Mouse (Mus musculus) neural tube, embryonic 13.5 days (tissue): ENCODE measurements at regions not wholly inside any gene's neighbourhood (a gene's known extent, or its start where the extent isn't known, plus 50 kb on each side); places are given as distances from the start of the nearest gene placed in this dataset.

Experiments
- ATAC-seq: fragments of 200-750 bp; cut with Nextera tagmentation; 2 replicates; pipeline ENCODE4 v1.8.0; 2017; ENCODE audit warnings: low read depth, mild to moderate bottlenecking, moderate TSS enrichment, moderate library complexity
- H3K27ac ChIP-seq: fragments of 300-500 bp; sonication (generic); replicated peaks from 2 replicates; pipeline ENCODE4 v1.5.1; 2015; ENCODE audit warnings: moderate library complexity, mild to moderate bottlenecking, inconsistent platforms
- H3K27me3 ChIP-seq: fragments of 300-500 bp; sonication (generic); 2 replicates; pipeline ENCODE4 v1.6.1; 2015; ENCODE audit warnings: mild to moderate bottlenecking, inconsistent platforms
- H3K36me3 ChIP-seq: fragments of 300-500 bp; sonication (generic); 2 replicates; pipeline ENCODE4 v1.6.1; 2015; ENCODE audit warnings: mild to moderate bottlenecking, inconsistent platforms
- H3K4me1 ChIP-seq: fragments of 300-500 bp; sonication (generic); replicated peaks from 2 replicates; pipeline ENCODE4 v1.6.1; 2015; ENCODE audit warnings: inconsistent platforms
- H3K4me2 ChIP-seq: fragments of 300-500 bp; sonication (generic); 2 replicates; pipeline ENCODE4 v1.6.1; 2015; ENCODE audit warnings: inconsistent platforms, mild to moderate bottlenecking, moderate library complexity
- H3K4me3 ChIP-seq: fragments of 300-500 bp; sonication (generic); 2 replicates; pipeline ENCODE4 v1.5.1; 2015; ENCODE audit warnings: mild to moderate bottlenecking, inconsistent platforms
- H3K9ac ChIP-seq: fragments of 300-500 bp; sonication (generic); 2 replicates; pipeline ENCODE4 v1.6.1; 2015; ENCODE audit warnings: moderate library complexity, mild to moderate bottlenecking, inconsistent platforms
- H3K9me3 ChIP-seq: fragments of 300-500 bp; sonication (generic); 2 replicates; pipeline ENCODE4 v1.6.1; 2016; ENCODE audit warnings: inconsistent platforms
- WGBS: fragments of 180-500 bp; shearing (Covaris S2); methylation state at CpG from one replicate; pipeline ENCODE4 v1.1.7; 2015; 5-methylcytosine and 5-hydroxymethylcytosine counted together

- H3K9me3 ChIP-seq: no peaks in the 10 kb centered on the region
- no peaks in the 10 kb centered on the region for H3K36me3 ChIP-seq
- H3K9ac ChIP-seq: no peak overlapping the region
- no peak overlapping the region for H3K4me3 ChIP-seq
- H3K4me2 ChIP-seq: no peak overlapping the region
- H3K4me1 ChIP-seq: no peaks in the 10 kb centered on the region
- H3K27ac ChIP-seq: no peak overlapping the region
- peaks cover 10% of the 10 kb centered on the region; the same call in 1 of the 2 replicates for H3K27me3 ChIP-seq
- 48% methylated on average over 4 of the region's 4 CpGs for WGBS
- no peak for ATAC-seq
Observed at GRCm38 (mm10) chr9:60968281-60969031, 174.1 kb downstream of the Uaca start.

- no peak overlapping the region for H3K4me3 ChIP-seq
- no peak overlapping the region for H3K9ac ChIP-seq
- ATAC-seq: no peak
- H3K9me3 ChIP-seq: no peaks in the 10 kb centered on the region
- H3K27ac ChIP-seq: no peak overlapping the region
- 0 out of 2 replicates have a peak, but pooled peaks cover 8% of the 10 kb centered on the region for H3K27me3 ChIP-seq
- H3K4me2 ChIP-seq: no peak overlapping the region
- WGBS: 70% methylated on average over 9 of the region's 9 CpGs
- H3K36me3 ChIP-seq: no peaks in the 10 kb centered on the region
- no peaks in the 10 kb centered on the region for H3K4me1 ChIP-seq
Observed at GRCm38 (mm10) chr9:60972201-60972910, 178.0 kb downstream of the Uaca start.

GRCm38 (mm10) chr9:60974546-60974945 lies 180.2 kb downstream of the Uaca start:
- WGBS: 90% methylated on average over 1 of the region's 1 CpGs
- H3K9me3 ChIP-seq: no peaks in the 10 kb centered on the region
- no peak overlapping the region for H3K9ac ChIP-seq
- H3K27me3 ChIP-seq: 0 out of 2 replicates have a peak, but pooled peaks cover 7% of the 10 kb centered on the region
- no peak overlapping the region for H3K27ac ChIP-seq
- H3K36me3 ChIP-seq: no peaks in the 10 kb centered on the region
- no peak for ATAC-seq
- no peak overlapping the region for H3K4me3 ChIP-seq
- no peaks in the 10 kb centered on the region for H3K4me1 ChIP-seq
- H3K4me2 ChIP-seq: no peak overlapping the region

- H3K4me2 ChIP-seq: no peak overlapping the region
- H3K9me3 ChIP-seq: no peaks in the 10 kb centered on the region
- H3K4me1 ChIP-seq: peaks cover 7% of the 10 kb centered on the region; the same call in 1 of the 2 replicates
- no peak; the same call in 1 of the 2 replicates for ATAC-seq
- H3K9ac ChIP-seq: no peak overlapping the region
- H3K4me3 ChIP-seq: no peak overlapping the region
- no peaks in the 10 kb centered on the region for H3K36me3 ChIP-seq
- no peak overlapping the region for H3K27ac ChIP-seq
- H3K27me3 ChIP-seq: no peaks in the 10 kb centered on the region
- 54% methylated on average over 13 of the region's 13 CpGs for whole genome bisulfite sequencing
Observed at GRCm38 (mm10) chr9:60982383-60983085, 188.2 kb downstream of the Uaca start.

- Histone ChIP-seq H3K4me2 (no peak overlapping the region), H3K27ac (no peak overlapping the region), H3K4me3 (no peak overlapping the region), H3K27me3 (no peaks in the 10 kb centered on the region), H3K36me3 (no peaks in the 10 kb centered on the region), H3K9me3 (no peaks in the 10 kb centered on the region), H3K9ac (no peak overlapping the region), H3K4me1 (peaks cover 7% of the 10 kb centered on the region; the same call in 1 of the 2 replicates)
- no peak for ATAC-seq
- WGBS: 67% methylated on average over 5 of the region's 5 CpGs
Observed at GRCm38 (mm10) chr9:60983246-60983645, 188.9 kb downstream of the Uaca start.

- ATAC-seq: no peak
- no peaks in the 10 kb centered on the region for H3K27me3 ChIP-seq
- WGBS: 56% methylated on average over 4 of the region's 4 CpGs
- H3K4me3 ChIP-seq: no peak overlapping the region
- no peak overlapping the region for H3K27ac ChIP-seq
- H3K9ac ChIP-seq: no peak overlapping the region
- no peak overlapping the region for H3K4me2 ChIP-seq
- H3K9me3 ChIP-seq: no peaks in the 10 kb centered on the region
- no peaks in the 10 kb centered on the region for H3K36me3 ChIP-seq
- peaks cover 5% of the 10 kb centered on the region for H3K4me1 ChIP-seq
Observed at GRCm38 (mm10) chr9:60988113-60988512, 193.8 kb downstream of the Uaca start.

- ATAC-seq: no peak
- Histone ChIP-seq H3K27ac (no peak overlapping the region), H3K9me3 (no peaks in the 10 kb centered on the region), H3K4me2 (0 out of 2 replicates have a peak overlapping the region, but pooled peaks have one; percentile 1), H3K36me3 (no peaks in the 10 kb centered on the region), H3K4me3 (no peak overlapping the region), H3K9ac (no peak overlapping the region), H3K4me1 (peaks cover 5% of the 10 kb centered on the region), H3K27me3 (no peaks in the 10 kb centered on the region)
- 50% methylated on average over 13 of the region's 13 CpGs for WGBS
Observed at GRCm38 (mm10) chr9:60989670-60990391, 195.5 kb downstream of the Uaca start.

GRCm38 (mm10) chr9:60991509-60991908 lies 197.2 kb downstream of the Uaca start:
- no peak overlapping the region for H3K27ac ChIP-seq
- no peaks in the 10 kb centered on the region for H3K36me3 ChIP-seq
- H3K4me2 ChIP-seq: no peak overlapping the region
- no peaks in the 10 kb centered on the region for H3K9me3 ChIP-seq
- no peak overlapping the region for H3K9ac ChIP-seq
- peaks cover under 1% of the 10 kb centered on the region; the same call in 1 of the 2 replicates for H3K27me3 ChIP-seq
- peaks cover 11% of the 10 kb centered on the region for H3K4me1 ChIP-seq
- no peak for ATAC-seq
- no peak overlapping the region for H3K4me3 ChIP-seq
- 75% methylated on average over 5 of the region's 5 CpGs for WGBS

GRCm38 (mm10) chr9:60993661-60994060 lies 199.3 kb downstream of the Uaca start:
- peaks cover 11% of the 10 kb centered on the region for H3K4me1 ChIP-seq
- H3K27ac ChIP-seq: no peak overlapping the region
- no peak overlapping the region for H3K9ac ChIP-seq
- peaks cover 3% of the 10 kb centered on the region; the same call in 1 of the 2 replicates for H3K27me3 ChIP-seq
- no peaks in the 10 kb centered on the region for H3K36me3 ChIP-seq
- ATAC-seq: no peak
- H3K9me3 ChIP-seq: no peaks in the 10 kb centered on the region
- H3K4me2 ChIP-seq: no peak overlapping the region
- 84% methylated on average over 8 of the region's 8 CpGs for WGBS
- no peak overlapping the region for H3K4me3 ChIP-seq

GRCm38 (mm10) chr9:60995096-60995495 lies 200.8 kb downstream of the Uaca start:
- no peaks in the 10 kb centered on the region for H3K36me3 ChIP-seq
- no peak for ATAC-seq
- H3K9me3 ChIP-seq: no peaks in the 10 kb centered on the region
- H3K27me3 ChIP-seq: peaks cover 3% of the 10 kb centered on the region; the same call in 1 of the 2 replicates
- no peak overlapping the region for H3K27ac ChIP-seq
- no peak overlapping the region for H3K4me2 ChIP-seq
- no peak overlapping the region for H3K9ac ChIP-seq
- H3K4me3 ChIP-seq: no peak overlapping the region
- peaks cover 6% of the 10 kb centered on the region for H3K4me1 ChIP-seq
- 71% methylated on average over 6 of the region's 6 CpGs for WGBS

GRCm38 (mm10) chr9:60998086-60998785 lies 203.9 kb downstream of the Uaca start:
- no peaks in the 10 kb centered on the region for H3K36me3 ChIP-seq
- no peak overlapping the region for H3K4me2 ChIP-seq
- no peak for ATAC-seq
- WGBS: 82% methylated on average over 3 of the region's 3 CpGs
- H3K4me3 ChIP-seq: no peak overlapping the region
- H3K27ac ChIP-seq: no peak overlapping the region
- H3K9ac ChIP-seq: no peak overlapping the region
- H3K9me3 ChIP-seq: no peaks in the 10 kb centered on the region
- H3K27me3 ChIP-seq: peaks cover 3% of the 10 kb centered on the region; the same call in 1 of the 2 replicates
- H3K4me1 ChIP-seq: peaks cover 13% of the 10 kb centered on the region
